Mouse (Mus musculus) right cerebral cortex, adult 18-20 months (tissue): ENCODE results near the gene Ccl20.

Source experiments
- DNase-seq: peaks from one replicate; pipeline ENCODE4 v3.0.0; 2022; ENCODE audit warnings: mixed read lengths

Gene Ccl20

GRCm38 (mm10) chr1:83116447-83117137 lies at the start of gene Ccl20:
Gene Ccl20 (plus strand): TSS chr1:83116766.
- no peak for DNase-seq

GRCm38 (mm10) chr1:83067205-83067604 lies 49.4 kb upstream of the Ccl20 start:
- DNase-seq, result peak; percentile 10

GRCm38 (mm10) chr1:83075526-83076189 lies 40.9 kb upstream of the Ccl20 start:
- DNase-seq, result no peak

GRCm38 (mm10) chr1:83076190-83076917 lies 40.2 kb upstream of the Ccl20 start:
- peak; percentile 20 for DNase-seq

GRCm38 (mm10) chr1:83077016-83077415 lies 39.5 kb upstream of the Ccl20 start:
- peak; percentile 6 for DNase-seq

GRCm38 (mm10) chr1:83084790-83085189 lies 31.8 kb upstream of the Ccl20 start:
- DNase-seq, result no peak

GRCm38 (mm10) chr1:83091268-83091667 lies 25.3 kb upstream of the Ccl20 start:
- DNase-seq, result no peak

GRCm38 (mm10) chr1:83096935-83097334 lies 19.6 kb upstream of the Ccl20 start:
- no peak for DNase-seq

GRCm38 (mm10) chr1:83099160-83099559 lies 17.4 kb upstream of the Ccl20 start:
- DNase-seq, result no peak

- DNase-seq, result no peak
Observed at GRCm38 (mm10) chr1:83099580-83100137, 16.9 kb upstream of the Ccl20 start.

- no peak for DNase-seq
Observed at GRCm38 (mm10) chr1:83101891-83102290, 14.7 kb upstream of the Ccl20 start.

- DNase-seq, result no peak
Observed at GRCm38 (mm10) chr1:83105464-83105863, 11.1 kb upstream of the Ccl20 start.

- no peak for DNase-seq
Observed at GRCm38 (mm10) chr1:83107410-83107978, 9.1 kb upstream of the Ccl20 start.

GRCm38 (mm10) chr1:83110992-83111391 lies 5.6 kb upstream of the Ccl20 start:
- no peak for DNase-seq

- DNase-seq, result peak; percentile 3
Observed at GRCm38 (mm10) chr1:83111726-83112125, 4.8 kb upstream of the Ccl20 start.

GRCm38 (mm10) chr1:83117217-83117616 lies 651 bp downstream of the Ccl20 start:
- DNase-seq, result no peak

- DNase-seq, result peak; percentile 35
Observed at GRCm38 (mm10) chr1:83117661-83118060, 1.1 kb downstream of the Ccl20 start.

GRCm38 (mm10) chr1:83119903-83120302 lies 3.3 kb downstream of the Ccl20 start:
- no peak for DNase-seq

- DNase-seq, result no peak
Observed at GRCm38 (mm10) chr1:83120312-83120711, 3.7 kb downstream of the Ccl20 start.

GRCm38 (mm10) chr1:83123201-83123600 lies 6.6 kb downstream of the Ccl20 start:
- DNase-seq, result no peak

GRCm38 (mm10) chr1:83135829-83136228 lies 19.3 kb downstream of the Ccl20 start:
- no peak for DNase-seq

GRCm38 (mm10) chr1:83137847-83138246 lies 21.3 kb downstream of the Ccl20 start:
- DNase-seq, result no peak

GRCm38 (mm10) chr1:83138721-83139120 lies 22.2 kb downstream of the Ccl20 start:
- no peak for DNase-seq
